Mouse (Mus musculus) heart, postnatal 0 days (tissue): ENCODE results near the gene Scrn1. TPM values are rescaled to one million over a fixed set of nuclear protein-coding genes. Genes with fewer than 3 reads are reported as not detected.

Experiments
- ATAC-seq: fragments of 200-750 bp; cut with Nextera tagmentation; 2 replicates; pipeline ENCODE4 v1.8.0; 2017; ENCODE audit warnings: low read depth, moderate number of reproducible peaks, moderate library complexity; ENCODE audit not compliant: insufficient read depth
- DNase-seq: peaks from one replicate; pipeline ENCODE4 v3.0.0-alpha.2; 2016; ENCODE audit warnings: low spot score
- H3K27ac ChIP-seq: fragments of 300-500 bp; sonication (generic); 2 replicates; pipeline ENCODE4 v1.5.1; 2014; ENCODE audit warnings: low read depth, mild to moderate bottlenecking
- H3K27me3 ChIP-seq: fragments of 300-500 bp; sonication (generic); 2 replicates; pipeline ENCODE4 v1.6.1; 2014; ENCODE audit warnings: low read length, mixed read lengths; ENCODE audit not compliant: control insufficient read depth, insufficient read depth
- H3K36me3 ChIP-seq: fragments of 300-500 bp; sonication (generic); replicated peaks from 2 replicates; pipeline ENCODE4 v1.6.1; 2014; ENCODE audit warnings: low read length, mixed read lengths; ENCODE audit not compliant: control insufficient read depth, insufficient read depth
- H3K4me1 ChIP-seq: fragments of 300-500 bp; sonication (generic); 2 replicates; pipeline ENCODE4 v1.6.1; 2014; ENCODE audit warnings: antibody characterized with exemption; ENCODE audit not compliant: control insufficient read depth, insufficient read depth
- H3K4me2 ChIP-seq: fragments of 300-500 bp; sonication (generic); 2 replicates; pipeline ENCODE4 v1.6.1; 2014; ENCODE audit warnings: low read depth, mild to moderate bottlenecking, low read length, moderate library complexity
- H3K4me3 ChIP-seq: fragments of 300-500 bp; sonication (generic); 2 replicates; pipeline ENCODE4 v1.5.1; 2014; ENCODE audit warnings: low read depth, low read length
- H3K9ac ChIP-seq: fragments of 300-500 bp; sonication (generic); replicated peaks from 2 replicates; pipeline ENCODE4 v1.6.1; 2014; ENCODE audit warnings: low read depth, low read length, mixed read lengths
- H3K9me3 ChIP-seq: fragments of 300-500 bp; sonication (generic); replicated peaks from 2 replicates; pipeline ENCODE4 v1.6.1; 2016; ENCODE audit warnings: low read length; ENCODE audit not compliant: control insufficient read depth
- CTCF ChIP-seq: IDR thresholded peaks from 2 replicates; pipeline ENCODE4 v1.5.1; 2016; ENCODE audit warnings: antibody characterized with exemption, control low read depth, low read depth
- EP300 ChIP-seq: IDR thresholded peaks from 2 replicates; pipeline ENCODE4 v1.6.1; 2016; ENCODE audit warnings: antibody characterized with exemption, low read depth
- WGBS: fragments of 180-500 bp; shearing (Covaris S2); extraction: QIAGEN DNeasy Blood & Tissue Kit; methylation state at CpG from one replicate; pipeline ENCODE4 v1.1.7; 2014; 5-methylcytosine and 5-hydroxymethylcytosine counted together
- polyA plus RNA-seq: library from polyadenylated mRNA; unstranded; fragments of >200 nt; fragmentation: Nextera tagmentation; extraction: Ambion mirVana; gene quantifications from 2 replicates; pipeline ENCODE4 v1.2.1, GENCODE M21; 2015
- total RNA-seq: library from RNA; depleted of rRNA; stranded (reverse); fragments of >200 nt; gene quantifications from 2 replicates; pipeline ENCODE4 v1.2.3, GENCODE M21; 2014; ENCODE audit warnings: low replicate concordance; rRNA removed

The Scrn1 gene
- total and polyA plus RNA-seq, 2 experiments from 2014 or later, result 8.3 to 14.5 TPM

GRCm38 (mm10) chr6:54459661-54460060, 106.6 kb downstream of the Scrn1 start:
- H3K36me3 ChIP-seq, result no peaks in the 10 kb centered on the region
- DNase-seq, result no peak
- peaks cover 30% of the 10 kb centered on the region for H3K4me1 ChIP-seq
- 18% methylated on average over 7 of the region's 7 CpGs for WGBS
- no peak overlapping the region for H3K4me2 ChIP-seq
- TF ChIP-seq CTCF (no peak), EP300 (no peak)
- H3K27ac ChIP-seq, result 0 out of 2 replicates have a peak overlapping the region, but pooled peaks have one; percentile 8
- no peak for ATAC-seq
- no peak overlapping the region for H3K4me3 ChIP-seq
- no peaks in the 10 kb centered on the region for H3K27me3 ChIP-seq
- no peaks in the 10 kb centered on the region for H3K9me3 ChIP-seq
- H3K9ac ChIP-seq, result no peak overlapping the region

Other genes with a start within 250 kb of the Scrn1 start
- gene Prr15, start 240.7 kb downstream of the Scrn1 start, total RNA-seq, result 7.5 and 16.7 TPM in 2 replicates
- gene Prr15, start 240.7 kb downstream of the Scrn1 start, polyA plus RNA-seq, result 14.3 and 14.8 TPM in 2 replicates
- gene Wipf3, start 136.9 kb downstream of the Scrn1 start, total RNA-seq, result 5.3 and 5.8 TPM in 2 replicates
- 2.3 and 2.5 TPM in 2 replicates for gene Wipf3, start 136.9 kb downstream of the Scrn1 start, polyA plus RNA-seq
- gene Plekha8, start 28.6 kb upstream of the Scrn1 start, total RNA-seq, result 6.3 and 10.0 TPM in 2 replicates
- gene Plekha8, start 28.6 kb upstream of the Scrn1 start, polyA plus RNA-seq, result 5.2 and 5.3 TPM in 2 replicates
- 16.4 and 27.3 TPM in 2 replicates for gene Fkbp14, start 30.8 kb upstream of the Scrn1 start, total RNA-seq
- gene Fkbp14, start 30.8 kb upstream of the Scrn1 start, polyA plus RNA-seq, result 11.8 and 14.2 TPM in 2 replicates
- gene Mturn, start 115.1 kb upstream of the Scrn1 start, total RNA-seq, result 5.6 and 15.0 TPM in 2 replicates
- gene Mturn, start 115.1 kb upstream of the Scrn1 start, polyA plus RNA-seq, result 3.2 and 4.2 TPM in 2 replicates